Mouse (Mus musculus) spleen, adult 2 months (tissue): Measurements from ENCODE around the gene Rtl8a. TPM values are rescaled to one million over a fixed set of nuclear protein-coding genes. Genes with fewer than 3 reads are reported as not detected.
A peak's percentile ranks its signal among the peaks of the same experiment; 100 is the strongest.
"Not testable (repeated sequence)": the region's sequence is repeated elsewhere in the genome, so short reads cannot be mapped to it uniquely, and the experiment has no call there.

Experiments
- DNase-seq, 2 experiments: peaks; one replicate each; pipeline versions ENCODE4 v3.0.0 to v3.0.0-alpha.2; 2012 to 2021; ENCODE audit warnings: low spot score in 2 of 2, low read depth in 1 of 2
- H3K27ac ChIP-seq: fragments of 200-500 bp; 2 replicates; pipeline ENCODE4 v1.5.1; 2012; ENCODE audit warnings: low read length, inconsistent platforms; ENCODE audit not compliant: insufficient read depth
- H3K27me3 ChIP-seq: fragments of 200-500 bp; 2 replicates; pipeline ENCODE4 v1.6.1; 2012; ENCODE audit warnings: mild to moderate bottlenecking, moderate library complexity, low read length, inconsistent platforms; ENCODE audit not compliant: control insufficient read depth, insufficient read depth
- H3K36me3 ChIP-seq: fragments of 200-500 bp; 2 replicates; pipeline ENCODE4 v1.6.1; 2012; ENCODE audit warnings: mild to moderate bottlenecking, low read length, inconsistent platforms; ENCODE audit not compliant: control insufficient read depth, insufficient read depth
- H3K4me1 ChIP-seq: fragments of 200-500 bp; 2 replicates; pipeline ENCODE4 v1.6.1; 2011; ENCODE audit warnings: inconsistent platforms; ENCODE audit not compliant: control insufficient read depth, insufficient read depth, insufficient read length
- H3K4me3 ChIP-seq: fragments of 200-500 bp; 2 replicates; pipeline ENCODE4 v1.5.1; 2011; ENCODE audit warnings: mild to moderate bottlenecking, inconsistent platforms; ENCODE audit not compliant: insufficient read depth, insufficient read length; ENCODE audit errors: extremely low read depth
- CTCF ChIP-seq: fragments of 200-500 bp; IDR thresholded peaks from 2 replicates; pipeline ENCODE4 v1.5.1; 2011; ENCODE audit warnings: mild to moderate bottlenecking, inconsistent platforms; ENCODE audit not compliant: insufficient read depth, insufficient read length, insufficient replicate concordance; ENCODE audit errors: extremely low read depth
- POLR2A ChIP-seq: fragments of 200-500 bp; IDR thresholded peaks from 2 replicates; pipeline ENCODE4 v1.6.1; 2011; ENCODE audit warnings: low read depth, low read length, inconsistent platforms
- WGBS: fragments of 180-500 bp; shearing (Covaris S2); methylation state at CpG from one replicate; pipeline ENCODE4 v1.1.7; 2018; 5-methylcytosine and 5-hydroxymethylcytosine counted together
- polyA plus RNA-seq: library from polyadenylated mRNA; depleted of rRNA; stranded (reverse); fragments of >200 nt; gene quantifications from 2 replicates; pipeline ENCODE4 v1.2.3, GENCODE M21; 2012; rRNA removed

Rtl8a gene
- polyA plus RNA-seq, 1 experiment = 42.7 TPM

GRCm38 (mm10) chrX:53607242-53608121 is 36.0 kb downstream of the Rtl8a start, which contains the start of gene Rtl8c:
TSS of gene Rtl8c (plus strand) at chrX:53608032.
- Histone ChIP-seq H3K27me3 (no peaks in the 10 kb centered on the region), H3K27ac (peak within 1 kb of the TSS; percentile 57), H3K4me1 (no peaks in the 10 kb centered on the region), H3K36me3 (no peaks in the 10 kb centered on the region), H3K4me3 (peak within 1 kb of the TSS; percentile 69)
- TF ChIP-seq POLR2A = no peak
- no peak for TF ChIP-seq CTCF
- DNase-seq = peak; percentile 4 to 23
- 33% methylated on average over 19 of the region's 20 CpGs for WGBS

- H3K4me3 ChIP-seq, H3K27ac ChIP-seq, DNase-seq, H3K27me3 ChIP-seq, H3K36me3 ChIP-seq, H3K4me1 ChIP-seq: not testable (repeated sequence)
- WGBS = 44% methylated on average over 1 of the region's 1 CpGs
These were observed 37.3 kb downstream of the Rtl8a start for GRCm38 (mm10) chrX:53606176-53606575.

GRCm38 (mm10) chrX:53599993-53600392 is 43.5 kb downstream of the Rtl8a start:
- DNase-seq = peak in 1 of 2 experiments; percentile 36
- not testable (repeated sequence) for H3K27ac ChIP-seq, H3K4me3 ChIP-seq, H3K4me1 ChIP-seq, H3K36me3 ChIP-seq, H3K27me3 ChIP-seq
- WGBS = 47% methylated on average over 2 of the region's 2 CpGs

Other genes with a start within 250 kb of the Rtl8a start
- not detected in 2 replicates for gene Etd, start 208.8 kb downstream of the Rtl8a start, polyA plus RNA-seq
- gene Rtl8c, start 35.6 kb downstream of the Rtl8a start, polyA plus RNA-seq = 16.2 and 18.7 TPM in 2 replicates
- gene Gm14597, start 34.7 kb downstream of the Rtl8a start, polyA plus RNA-seq = not detected in 2 replicates
- 38.2 and 50.0 TPM in 2 replicates for gene Rtl8b, start 26.7 kb upstream of the Rtl8a start, polyA plus RNA-seq
- gene 4930502E18Rik, start 81.1 kb upstream of the Rtl8a start, polyA plus RNA-seq = not detected in 2 replicates
- not detected in 2 replicates for gene 1700013H16Rik, start 114.1 kb upstream of the Rtl8a start, polyA plus RNA-seq
- 0.11 and 0.12 TPM in 2 replicates for gene Zfp36l3, start 132.7 kb upstream of the Rtl8a start, polyA plus RNA-seq
- 0.06 and 0.16 TPM in 2 replicates for gene Xlr, start 154.0 kb upstream of the Rtl8a start, polyA plus RNA-seq